Mouse (Mus musculus) intestine, postnatal 0 days (tissue): ENCODE data around the gene Ift57. TPM values are rescaled to one million over a fixed set of nuclear protein-coding genes. Genes with fewer than 3 reads are reported as not detected.

Experiments
- ATAC-seq: fragments of 200-750 bp; cut with Nextera tagmentation; 2 replicates; pipeline ENCODE4 v1.8.0; 2017; ENCODE audit warnings: mild to moderate bottlenecking, moderate TSS enrichment, moderate library complexity
- H3K27ac ChIP-seq: fragments of 300-500 bp; sonication (generic); 2 replicates; pipeline ENCODE4 v1.5.1; 2014; ENCODE audit warnings: mild to moderate bottlenecking, low read depth, low read length, moderate library complexity
- H3K27me3 ChIP-seq: fragments of 300-500 bp; sonication (generic); replicated peaks from 2 replicates; pipeline ENCODE4 v1.6.1; 2014; ENCODE audit warnings: low read length, mixed read lengths; ENCODE audit not compliant: control insufficient read depth, insufficient read depth
- H3K36me3 ChIP-seq: fragments of 300-500 bp; sonication (generic); 2 replicates; pipeline ENCODE4 v1.6.1; 2014; ENCODE audit warnings: mild to moderate bottlenecking, moderate library complexity; ENCODE audit not compliant: control insufficient read depth, insufficient read depth
- H3K4me1 ChIP-seq: fragments of 300-500 bp; sonication (generic); replicated peaks from 2 replicates; pipeline ENCODE4 v1.6.1; 2014; ENCODE audit warnings: antibody characterized with exemption, low read length, mixed read lengths; ENCODE audit not compliant: control insufficient read depth, insufficient read depth
- H3K4me2 ChIP-seq: fragments of 300-500 bp; sonication (generic); replicated peaks from 2 replicates; pipeline ENCODE4 v1.6.1; 2014; ENCODE audit warnings: low read depth, mild to moderate bottlenecking, moderate library complexity
- H3K4me3 ChIP-seq: fragments of 300-500 bp; sonication (generic); 2 replicates; pipeline ENCODE4 v1.5.1; 2014; ENCODE audit warnings: low read depth, low read length
- H3K9ac ChIP-seq: fragments of 300-500 bp; sonication (generic); 2 replicates; pipeline ENCODE4 v1.6.1; 2014; ENCODE audit warnings: mild to moderate bottlenecking, low read depth, low read length
- H3K9me3 ChIP-seq: fragments of 300-500 bp; sonication (generic); 2 replicates; pipeline ENCODE4 v1.6.1; 2016; ENCODE audit warnings: mixed run types; ENCODE audit not compliant: control insufficient read depth
- CTCF ChIP-seq: sonication (generic); IDR thresholded peaks from 2 replicates; pipeline ENCODE4 v1.5.1; 2016; ENCODE audit warnings: low read depth, mild to moderate bottlenecking, control low read depth, antibody characterized with exemption, moderate library complexity
- WGBS: fragments of 180-500 bp; shearing (Covaris S2); extraction: QIAGEN DNeasy Blood & Tissue Kit; methylation state at CpG from one replicate; pipeline ENCODE4 v1.1.7; 2014; 5-methylcytosine and 5-hydroxymethylcytosine counted together
- polyA plus RNA-seq: library from polyadenylated mRNA; unstranded; fragments of >200 nt; fragmentation: Nextera tagmentation; extraction: Ambion mirVana; gene quantifications from 2 replicates; pipeline ENCODE4 v1.2.1, GENCODE M21; 2015

Ift57 gene
- polyA plus RNA-seq, 1 experiment from 2014 or later, result 5.5 TPM

- WGBS, result 81% methylated on average over 2 of the region's 2 CpGs
Observed at GRCm38 (mm10) chr16:49720671-49721070, 21.6 kb downstream of the Ift57 start.

DNA sequence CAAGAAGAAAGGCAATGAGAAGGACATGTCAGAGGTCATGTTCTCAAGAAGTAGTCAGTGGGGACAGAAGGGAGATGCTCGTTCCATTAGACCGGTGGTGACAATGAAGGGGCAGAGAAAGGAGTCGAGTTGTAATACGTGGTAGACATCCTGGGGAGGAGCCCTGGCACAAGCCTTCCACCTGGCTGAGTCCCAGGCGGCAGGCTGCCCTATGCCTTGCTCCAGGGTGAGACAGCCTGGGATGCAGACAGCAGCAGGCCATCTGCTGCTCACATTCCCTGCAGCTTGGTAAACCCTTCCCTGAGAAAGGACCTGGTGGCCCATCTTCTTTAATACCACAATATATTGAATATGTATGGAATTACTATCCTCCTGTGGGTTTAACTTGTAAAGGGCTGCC is 22.6 kb downstream of the Ift57 start:
- ATAC-seq, result no peak
- WGBS, result 58% methylated on average over 5 of the region's 5 CpGs
- Histone ChIP-seq H3K27me3 (no peaks in the 10 kb centered on the region), H3K27ac (no peak overlapping the region), H3K9me3 (no peaks in the 10 kb centered on the region), H3K4me1 (no peaks in the 10 kb centered on the region), H3K9ac (no peak overlapping the region), H3K4me2 (no peak overlapping the region), H3K36me3 (no peaks in the 10 kb centered on the region), H3K4me3 (no peak overlapping the region)
- TF ChIP-seq CTCF, result no peak

More at GRCm38 (mm10) chr16:49720671-49721070, 21.6 kb downstream of the Ift57 start:
- H3K4me3 ChIP-seq, result no peak overlapping the region
- no peaks in the 10 kb centered on the region for H3K9me3 ChIP-seq
- no peak for ATAC-seq
- TF ChIP-seq CTCF, result no peak
- H3K27me3 ChIP-seq, result no peaks in the 10 kb centered on the region
- H3K4me2 ChIP-seq, result no peak overlapping the region
- H3K27ac ChIP-seq, result no peak overlapping the region
- H3K36me3 ChIP-seq, result no peaks in the 10 kb centered on the region
- no peaks in the 10 kb centered on the region for H3K4me1 ChIP-seq
- H3K9ac ChIP-seq, result no peak overlapping the region

GRCm38 (mm10) chr16:49723222-49723621 is 24.2 kb downstream of the Ift57 start:
- no peaks in the 10 kb centered on the region for H3K27me3 ChIP-seq
- no peaks in the 10 kb centered on the region for H3K4me1 ChIP-seq
- no peak overlapping the region for H3K4me3 ChIP-seq
- no peaks in the 10 kb centered on the region for H3K36me3 ChIP-seq
- no peak overlapping the region for H3K4me2 ChIP-seq
- H3K9ac ChIP-seq, result no peak overlapping the region
- no peak overlapping the region for H3K27ac ChIP-seq
- H3K9me3 ChIP-seq, result no peaks in the 10 kb centered on the region
- TF ChIP-seq CTCF, result no peak
- ATAC-seq, result no peak
- WGBS, result 69% methylated on average over 4 of the region's 4 CpGs

DNA sequence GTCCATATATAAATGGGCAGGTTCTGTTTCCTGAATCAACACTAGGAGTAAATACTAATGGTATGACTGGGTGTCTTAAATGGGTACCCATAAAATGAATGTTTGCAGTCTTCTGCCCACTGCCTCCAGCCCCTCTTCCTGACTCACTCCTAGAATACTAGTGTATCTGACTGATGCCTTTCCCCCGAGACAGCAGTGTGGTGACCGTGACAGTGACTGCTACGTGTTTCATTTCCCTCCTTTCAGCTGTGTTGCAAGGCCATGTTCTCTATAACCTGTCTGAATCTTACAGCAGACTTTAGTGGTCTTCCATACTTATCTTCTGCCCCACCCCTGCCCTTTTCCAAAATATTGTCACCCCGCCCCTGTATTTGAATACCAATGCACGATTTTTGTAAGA is 25.2 kb downstream of the Ift57 start:
- ATAC-seq, result no peak
- H3K36me3 ChIP-seq, result no peaks in the 10 kb centered on the region
- WGBS, result 83% methylated on average over 5 of the region's 5 CpGs

GRCm38 (mm10) chr16:49724931-49725330 is 25.9 kb downstream of the Ift57 start:
- TF ChIP-seq CTCF, result no peak
- ATAC-seq, result no peak
- Histone ChIP-seq H3K4me1 (no peaks in the 10 kb centered on the region), H3K9ac (no peak overlapping the region), H3K4me2 (no peak overlapping the region), H3K9me3 (no peaks in the 10 kb centered on the region), H3K27me3 (no peaks in the 10 kb centered on the region), H3K36me3 (no peaks in the 10 kb centered on the region), H3K4me3 (no peak overlapping the region), H3K27ac (no peak overlapping the region)
- 54% methylated on average over 2 of the region's 2 CpGs for WGBS

More for the DNA sequence above, 25.2 kb downstream of the Ift57 start:
- Histone ChIP-seq H3K27me3 (no peaks in the 10 kb centered on the region), H3K4me3 (no peak overlapping the region), H3K9ac (no peak overlapping the region), H3K9me3 (no peaks in the 10 kb centered on the region), H3K4me2 (no peak overlapping the region), H3K4me1 (no peaks in the 10 kb centered on the region), H3K27ac (no peak overlapping the region)
- no peak for TF ChIP-seq CTCF

DNA sequence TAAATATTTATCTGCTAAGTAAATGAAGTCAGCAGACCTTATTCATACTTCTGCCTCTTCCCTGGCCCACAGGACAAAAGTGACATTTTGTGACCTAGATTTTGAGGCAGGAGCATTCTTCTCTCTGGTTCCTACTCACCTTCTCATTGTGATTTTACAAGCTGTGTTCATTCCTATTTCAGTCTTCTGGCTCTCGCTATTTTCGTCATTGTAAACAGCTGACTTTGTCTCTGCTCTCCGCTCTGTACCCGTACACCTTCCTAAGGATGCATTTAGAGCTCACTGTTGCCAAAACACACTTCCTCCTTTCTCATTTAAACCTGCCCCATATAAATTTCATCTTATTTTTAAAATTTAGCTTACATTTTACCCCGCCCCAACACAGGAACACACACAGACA is 26.4 kb downstream of the Ift57 start:
- H3K4me3 ChIP-seq, result no peak overlapping the region
- ATAC-seq, result no peak
- WGBS, result 81% methylated on average over 5 of the region's 5 CpGs
- no peak for TF ChIP-seq CTCF
- H3K27ac ChIP-seq, result no peak overlapping the region
- H3K4me2 ChIP-seq, result no peak overlapping the region
- no peaks in the 10 kb centered on the region for H3K27me3 ChIP-seq
- H3K9me3 ChIP-seq, result no peaks in the 10 kb centered on the region
- H3K4me1 ChIP-seq, result no peaks in the 10 kb centered on the region
- no peaks in the 10 kb centered on the region for H3K36me3 ChIP-seq
- H3K9ac ChIP-seq, result no peak overlapping the region

- Histone ChIP-seq H3K4me1 (no peaks in the 10 kb centered on the region), H3K9ac (no peak overlapping the region), H3K4me2 (no peak overlapping the region), H3K27me3 (no peaks in the 10 kb centered on the region), H3K27ac (no peak overlapping the region), H3K4me3 (no peak overlapping the region), H3K36me3 (no peaks in the 10 kb centered on the region), H3K9me3 (no peaks in the 10 kb centered on the region)
- WGBS, result 78% methylated on average over 3 of the region's 3 CpGs
- no peak for ATAC-seq
- no peak for TF ChIP-seq CTCF
Observed at GRCm38 (mm10) chr16:49726216-49726615, 27.2 kb downstream of the Ift57 start.
